In the genomic region with DNA sequence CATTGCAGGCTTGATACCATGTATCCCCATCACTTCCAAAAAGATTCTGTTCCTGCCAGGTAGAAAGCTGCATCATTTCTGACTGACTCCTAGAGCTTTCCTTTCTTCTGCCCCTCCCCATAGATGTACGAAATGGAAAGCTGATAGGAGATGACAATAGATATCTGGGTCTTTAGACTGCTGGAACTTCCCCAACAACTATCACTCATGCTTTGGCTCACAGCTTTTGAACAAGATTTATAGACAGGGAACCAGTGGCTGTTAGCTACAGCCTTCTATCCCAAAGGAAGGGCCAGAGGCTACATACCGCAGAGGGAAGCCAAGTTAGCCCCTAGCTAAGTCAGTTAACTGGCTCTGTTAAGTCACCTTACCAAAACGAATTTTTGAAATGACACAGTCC, we compare ENCODE assay signal across 8 mouse cellular contexts.
DNase-seq lines count a peak whose midpoint lies in the region; ATAC-seq and TF ChIP-seq lines count a peak whose summit lies in the region.

No protein-coding gene starts in this region.

- no peak for TF ChIP-seq CTCF in lung, embryonic 14.5 days (IDR thresholded peaks at IDR 0.05; ENCODE audit: low read depth)

- peak overlapping the region; percentile 78 for H3K4me2 ChIP-seq in lung, embryonic 14.5 days
- peak overlapping the region; percentile 76 for H3K4me2 ChIP-seq in forebrain, embryonic 12.5 days
- peak overlapping the region; percentile 62 for H3K4me2 ChIP-seq in neural tube, embryonic 14.5 days (ENCODE audit: low read depth, low read length)

- intact Hi-C loops in gastrocnemius, postnatal 36 days (cut with DNase I): no loop called here

- no peaks in the 10 kb centered on the region for H3K27me3 ChIP-seq in lung, embryonic 14.5 days (ENCODE audit: insufficient read depth, low read length)
- no peaks in the 10 kb centered on the region for H3K27me3 ChIP-seq in forebrain, embryonic 12.5 days
- no peaks in the 10 kb centered on the region; the same call in 1 of the 2 replicates for H3K27me3 ChIP-seq in limb, embryonic 10.5 days (ENCODE audit: low read depth, poor library complexity, severe bottlenecking)
- no peaks in the 10 kb centered on the region for H3K27me3 ChIP-seq in neural tube, embryonic 14.5 days (ENCODE audit: control insufficient read depth, insufficient read depth, low read length)

- DNase-seq in lung, embryonic 14.5 days: peak; percentile 36
- DNase-seq in lung, postnatal 4 days: no peak
- DNase-seq in limb, embryonic 10.5 days (ENCODE audit: low spot score): no peak
- DNase-seq in urinary bladder, postnatal 10 days (ENCODE audit: low spot score): no peak
- DNase-seq in gastrocnemius, postnatal 36 days: no peak
- DNase-seq in layer of hippocampus, adult 18-20 months (ENCODE audit: low spot score in 2 of 2): no peak

- no peaks in the 10 kb centered on the region for H3K9me3 ChIP-seq in lung, embryonic 14.5 days (ENCODE audit: low read depth, low read length)
- H3K9me3 ChIP-seq in forebrain, embryonic 12.5 days: no peaks in the 10 kb centered on the region
- no peaks in the 10 kb centered on the region for H3K9me3 ChIP-seq in limb, embryonic 10.5 days (replicated peaks)
- no peaks in the 10 kb centered on the region for H3K9me3 ChIP-seq in neural tube, embryonic 14.5 days (ENCODE audit: control insufficient read depth, low read length)

- H3K9ac ChIP-seq in lung, embryonic 14.5 days: peak overlapping the region; percentile 69
- peak overlapping the region; percentile 76; the same call in 1 of the 2 replicates for H3K9ac ChIP-seq in forebrain, embryonic 12.5 days
- no peak overlapping the region for H3K9ac ChIP-seq in neural tube, embryonic 14.5 days (replicated peaks; ENCODE audit: low read depth, low read length)

- peak overlapping the region; percentile 60 for H3K4me3 ChIP-seq in lung, embryonic 14.5 days (ENCODE audit: low read depth, low read length)
- peak overlapping the region; percentile 58 for H3K4me3 ChIP-seq in forebrain, embryonic 12.5 days (replicated peaks)
- peak overlapping the region; percentile 65 for H3K4me3 ChIP-seq in limb, embryonic 10.5 days
- peak overlapping the region; percentile 53 for H3K4me3 ChIP-seq in neural tube, embryonic 14.5 days (ENCODE audit: low read depth, low read length)

- no peak for ATAC-seq in lung, embryonic 14.5 days (ENCODE audit: insufficient read depth)
- ATAC-seq in forebrain, embryonic 12.5 days (ENCODE audit: low FRiP score): no peak
- no peak for ATAC-seq in neural tube, embryonic 14.5 days (ENCODE audit: low read depth)

- WGBS in lung, embryonic 14.5 days: 22% methylated on average over 3 of the region's 3 CpGs
- 24% methylated on average over 3 of the region's 3 CpGs for WGBS in forebrain, embryonic 12.5 days
- 52% methylated on average over 3 of the region's 3 CpGs for WGBS in limb, embryonic 10.5 days
- 11% methylated on average over 3 of the region's 3 CpGs for WGBS in neural tube, embryonic 14.5 days

- H3K36me3 ChIP-seq in lung, embryonic 14.5 days (ENCODE audit: insufficient read depth): 0 out of 2 replicates have a peak, but pooled peaks cover 7% of the 10 kb centered on the region
- no peaks in the 10 kb centered on the region for H3K36me3 ChIP-seq in forebrain, embryonic 12.5 days (replicated peaks)
- no peaks in the 10 kb centered on the region for H3K36me3 ChIP-seq in limb, embryonic 10.5 days
- no peaks in the 10 kb centered on the region for H3K36me3 ChIP-seq in neural tube, embryonic 14.5 days (ENCODE audit: control insufficient read depth, insufficient read depth, low read length)

- H3K27ac ChIP-seq in lung, embryonic 14.5 days (ENCODE audit: low read depth): peak overlapping the region; percentile 42
- H3K27ac ChIP-seq in forebrain, embryonic 12.5 days: no peak overlapping the region
- no peak overlapping the region for H3K27ac ChIP-seq in limb, embryonic 10.5 days
- no peak overlapping the region for H3K27ac ChIP-seq in neural tube, embryonic 14.5 days (ENCODE audit: low read depth, low read length)

- H3K4me1 ChIP-seq in lung, embryonic 14.5 days (ENCODE audit: insufficient read depth): peaks cover 32% of the 10 kb centered on the region
- H3K4me1 ChIP-seq in forebrain, embryonic 12.5 days: peaks cover 60% of the 10 kb centered on the region
- H3K4me1 ChIP-seq in limb, embryonic 10.5 days: peaks cover 47% of the 10 kb centered on the region
- H3K4me1 ChIP-seq in neural tube, embryonic 14.5 days (ENCODE audit: control insufficient read depth, insufficient read depth, low read length): peaks cover 24% of the 10 kb centered on the region
